Mouse (Mus musculus) CH12.LX (cell line): Measurements from ENCODE around the gene Neurog1. TPM values are rescaled to one million over a fixed set of nuclear protein-coding genes. Genes with fewer than 3 reads are reported as not detected.

Experiments
- DNase-seq: peaks from one replicate; pipeline ENCODE4 v3.0.0-alpha.2; 2013; ENCODE audit errors: extremely low read depth
- H3K27ac ChIP-seq: 2 replicates; pipeline ENCODE4 v1.5.1; 2012; ENCODE audit warnings: low read depth, mild to moderate bottlenecking, control low read depth, moderate library complexity; ENCODE audit not compliant: insufficient read depth
- H3K27me3 ChIP-seq: replicated peaks from 2 replicates; pipeline ENCODE3; 2012; ENCODE audit warnings: inconsistent platforms
- H3K36me3 ChIP-seq, 2 experiments: replicated peaks in 1 of 2; 2 replicates each; pipeline versions ENCODE3 to v1.6.1; 2012; ENCODE audit warnings: inconsistent platforms in 1 of 2, low read length in 1 of 2, mild to moderate bottlenecking in 1 of 2, mixed read lengths in 1 of 2, moderate library complexity in 1 of 2; ENCODE audit not compliant: control insufficient read depth in 1 of 2, insufficient read depth in 1 of 2
- H3K4me1 ChIP-seq, 2 experiments: 2 replicates each; pipeline ENCODE4 v1.6.1; 2012; ENCODE audit warnings: inconsistent platforms in 1 of 2, moderate library complexity in 1 of 2; ENCODE audit not compliant: insufficient read depth in 2 of 2, control insufficient read depth in 1 of 2
- H3K4me2 ChIP-seq: 2 replicates; pipeline ENCODE4 v1.6.1; 2012; ENCODE audit warnings: low read depth, mild to moderate bottlenecking, control low read depth; ENCODE audit not compliant: poor library complexity, insufficient read depth, severe bottlenecking
- H3K4me3 ChIP-seq, 3 experiments: fragments of 150-350 bp in 1 of 3; sonication (generic) in 1 of 3; replicated peaks in 1 of 3; 2 replicates each; pipeline versions ENCODE3 to v1.5.1; 2011 to 2012; ENCODE audit warnings: low read depth in 2 of 3, low read length in 2 of 3, mild to moderate bottlenecking in 2 of 3, moderate library complexity in 2 of 3, control low read depth in 1 of 3, improper control_type of control experiment in 1 of 3, inconsistent platforms in 1 of 3, mixed read lengths in 1 of 3; ENCODE audit not compliant: poor library complexity in 1 of 3
- H3K79me2 ChIP-seq: replicated peaks from 2 replicates; pipeline ENCODE4 v1.6.1; 2012; ENCODE audit warnings: mild to moderate bottlenecking, moderate library complexity; ENCODE audit not compliant: control insufficient read depth, poor library complexity, insufficient read depth, severe bottlenecking; ENCODE audit errors: extremely low read depth
- H3K9ac ChIP-seq: 2 replicates; pipeline ENCODE4 v1.6.1; 2012; ENCODE audit warnings: low read depth, mild to moderate bottlenecking, control low read depth, moderate library complexity; ENCODE audit not compliant: insufficient read depth
- H3K9me3 ChIP-seq: replicated peaks from 2 replicates; pipeline ENCODE3; 2012; ENCODE audit warnings: low read length, inconsistent platforms, mixed read lengths
- BHLHE40 ChIP-seq: IDR thresholded peaks from 2 replicates; pipeline ENCODE4 v1.6.1; 2011; ENCODE audit warnings: mild to moderate bottlenecking, low read depth, low read length, improper control_type of control experiment
- CHD1 ChIP-seq: IDR thresholded peaks from 2 replicates; pipeline ENCODE4 v1.6.1; 2012; ENCODE audit warnings: low read depth, low read length, improper control_type of control experiment, inconsistent platforms
- CHD2 ChIP-seq: IDR thresholded peaks from 2 replicates; pipeline ENCODE4 v1.6.1; 2011; ENCODE audit warnings: low read length, improper control_type of control experiment
- CTCF ChIP-seq, 2 experiments: IDR thresholded peaks in 1 of 2; conservative IDR thresholded peaks in 1 of 2; 2 replicates each; pipeline ENCODE4 v1.5.1; 2011 to 2012; ENCODE audit warnings: low read depth in 2 of 2, low read length in 2 of 2, improper control_type of control experiment in 1 of 2, inconsistent platforms in 1 of 2, mild to moderate bottlenecking in 1 of 2, moderate library complexity in 1 of 2
- E2F4 ChIP-seq: IDR thresholded peaks from 2 replicates; pipeline ENCODE4 v1.6.1; 2011; ENCODE audit warnings: low read depth, low read length, improper control_type of control experiment; ENCODE audit not compliant: insufficient replicate concordance
- EP300 ChIP-seq: IDR thresholded peaks from 2 replicates; pipeline ENCODE4 v1.6.1; 2011; ENCODE audit warnings: low read length, improper control_type of control experiment
- HCFC1 ChIP-seq: IDR thresholded peaks from 2 replicates; pipeline ENCODE4 v1.6.1; 2012; ENCODE audit warnings: low read depth, mild to moderate bottlenecking, inconsistent platforms, low read length, improper control_type of control experiment
- IRF4 ChIP-seq: IDR thresholded peaks from 2 replicates; pipeline ENCODE4 v1.6.1; 2014; ENCODE audit warnings: low read depth, mild to moderate bottlenecking, inconsistent platforms, low read length, improper control_type of control experiment
- JUN ChIP-seq: IDR thresholded peaks from 2 replicates; pipeline ENCODE4 v1.6.1; 2011; ENCODE audit warnings: low read depth, mild to moderate bottlenecking, low read length, improper control_type of control experiment, moderate library complexity; ENCODE audit not compliant: insufficient read depth
- JUND ChIP-seq: conservative IDR thresholded peaks from 2 replicates; pipeline ENCODE4 v1.6.1; 2011; ENCODE audit warnings: low read depth, low read length, improper control_type of control experiment
- KAT2A ChIP-seq: IDR thresholded peaks from 2 replicates; pipeline ENCODE4 v1.6.1; 2012; ENCODE audit warnings: low read length, improper control_type of control experiment, inconsistent platforms; ENCODE audit not compliant: insufficient replicate concordance
- MAFK ChIP-seq: IDR thresholded peaks from 2 replicates; pipeline ENCODE4 v1.6.1; 2011; ENCODE audit warnings: low read length, improper control_type of control experiment; ENCODE audit not compliant: insufficient replicate concordance
- MAZ ChIP-seq: IDR thresholded peaks from 2 replicates; pipeline ENCODE4 v1.6.1; 2012; ENCODE audit warnings: low read depth, mild to moderate bottlenecking, inconsistent platforms, low read length, improper control_type of control experiment, moderate library complexity
- NELFE ChIP-seq: IDR thresholded peaks from 2 replicates; pipeline ENCODE4 v1.6.1; 2011; ENCODE audit warnings: low read depth, low read length, improper control_type of control experiment
- NRF1 ChIP-seq: IDR thresholded peaks from 2 replicates; pipeline ENCODE4 v1.6.1; 2014; ENCODE audit warnings: low read depth, mild to moderate bottlenecking, inconsistent platforms, low read length, improper control_type of control experiment, moderate library complexity
- PAX5 ChIP-seq: IDR thresholded peaks from 2 replicates; pipeline ENCODE4 v1.6.1; 2012; ENCODE audit warnings: low read length, inconsistent platforms, mixed read lengths
- POLR2AphosphoS2 ChIP-seq: IDR thresholded peaks from 2 replicates; pipeline ENCODE4 v1.6.1; 2011; ENCODE audit warnings: low read depth, low read length, improper control_type of control experiment
- RCOR1 ChIP-seq: conservative IDR thresholded peaks from 2 replicates; pipeline ENCODE4 v1.6.1; 2012; ENCODE audit warnings: low read depth, mild to moderate bottlenecking, inconsistent platforms, low read length, improper control_type of control experiment
- SIN3A ChIP-seq: IDR thresholded peaks from 2 replicates; pipeline ENCODE4 v1.6.1; 2012; ENCODE audit warnings: low read length, improper control_type of control experiment, inconsistent platforms
- USF1 ChIP-seq: IDR thresholded peaks from 2 replicates; pipeline ENCODE4 v1.6.1; 2014; ENCODE audit warnings: low read depth, mild to moderate bottlenecking, inconsistent platforms, low read length, improper control_type of control experiment
- USF2 ChIP-seq: conservative IDR thresholded peaks from 2 replicates; pipeline ENCODE4 v1.6.1; 2011; ENCODE audit warnings: low read depth, low read length, improper control_type of control experiment
- ZC3H11A ChIP-seq: IDR thresholded peaks from 2 replicates; pipeline ENCODE4 v1.6.1; 2012; ENCODE audit warnings: low read depth, mild to moderate bottlenecking, inconsistent platforms, low read length, improper control_type of control experiment
- ZKSCAN1 ChIP-seq: IDR thresholded peaks from 2 replicates; pipeline ENCODE4 v1.6.1; 2012; ENCODE audit warnings: low read depth, inconsistent platforms, low read length, improper control_type of control experiment, borderline replicate concordance
- dilution Hi-C: fragments of 300-500 bp; cut with MboI; formaldehyde crosslinking; loops from 2 replicates; pipeline ENCODE4 v1.14.3; 2020; ENCODE audit warnings: low sequenced_read_pairs; ENCODE audit not compliant: extremely low pct_unique_long_range_greater_than_20kb, extremely low pct_ligation_motif_present
- in situ Hi-C: fragments of 300-500 bp; cut with MboI; formaldehyde crosslinking; loops from 3 replicates; pipeline ENCODE4 v1.14.3; 2019; ENCODE audit warnings: low sequenced_read_pairs, low pct_ligation_motif_present, low pct_unique_long_range_greater_than_20kb, mixed read lengths
- polyA plus RNA-seq: library from polyadenylated mRNA; unstranded; fragments of >175 nt; gene quantifications from 2 replicates; pipeline ENCODE4 v1.2.1, GENCODE M21; 2012; ENCODE audit warnings: low read depth; ENCODE audit not compliant: insufficient read length
- total RNA-seq, 2 experiments: library from RNA; depleted of rRNA; stranded (reverse); fragments of 300-350 nt in 1 of 2; fragments of >200 nt in 1 of 2; gene quantifications; 2 replicates each; pipeline ENCODE4 v1.2.3; 2012 to 2014

The Neurog1 gene
- total and polyA plus RNA-seq, 3 experiments = not detected

DNA sequence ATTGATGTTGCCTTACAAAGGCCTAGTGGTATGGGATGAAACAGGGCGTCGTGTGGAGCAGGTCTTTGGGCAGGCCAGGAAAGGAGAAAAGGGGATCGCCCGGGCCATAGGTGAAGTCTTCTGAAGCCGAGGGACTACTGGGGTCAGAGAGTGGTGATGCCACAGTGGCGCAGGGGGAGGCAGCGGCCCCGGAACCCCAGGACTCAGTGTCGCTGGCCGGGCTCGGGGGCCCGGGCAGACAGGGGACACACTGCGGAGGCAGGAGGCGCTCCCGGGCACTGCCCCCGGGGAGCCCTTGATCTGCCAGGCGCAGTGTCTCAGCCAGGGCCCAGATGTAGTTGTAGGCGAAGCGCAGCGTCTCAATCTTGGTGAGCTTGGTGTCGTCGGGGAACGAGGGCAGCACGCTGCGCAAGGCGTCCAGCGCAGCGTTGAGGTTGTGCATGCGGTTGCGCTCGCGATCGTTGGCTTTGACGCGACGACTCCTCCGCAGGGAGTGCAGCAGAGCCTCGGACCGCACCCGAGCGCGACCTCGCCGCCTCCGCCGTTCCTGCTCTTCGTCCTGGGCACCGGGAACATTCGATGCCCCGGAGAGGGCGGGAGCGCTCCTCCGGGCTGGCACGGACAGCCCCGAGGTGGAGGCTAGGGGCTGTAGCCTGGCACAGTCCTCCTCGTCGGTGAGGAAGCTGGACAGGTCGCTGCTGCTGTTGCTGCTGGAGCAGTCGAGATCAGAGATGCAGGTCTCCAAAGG lies 613 bp downstream of the Neurog1 start:
- DNase-seq = no peak
- no peak overlapping the region for H3K27ac ChIP-seq
- TF ChIP-seq JUND = no peak
- TF ChIP-seq ZKSCAN1 = no peak
- TF ChIP-seq CHD2 = no peak
- TF ChIP-seq NELFE = no peak
- TF ChIP-seq E2F4 = no peak
- TF ChIP-seq JUN = no peak
- no peak for TF ChIP-seq BHLHE40
- TF ChIP-seq USF1 = no peak
- TF ChIP-seq IRF4 = no peak
- H3K4me1 ChIP-seq = peaks cover 9 to 10% of the 10 kb centered on the region in 2 experiments
- peaks cover 94% of the 10 kb centered on the region for H3K27me3 ChIP-seq
- no peak overlapping the region for H3K9ac ChIP-seq
- no peaks in the 10 kb centered on the region for H3K79me2 ChIP-seq
- H3K36me3 ChIP-seq = no peaks in the 10 kb centered on the region
- in situ Hi-C loops = loop anchor here (5.0 kb wide), 1 partner anchor 49 kb away; no protein-coding TSS in a partner anchor
- peaks cover 6% of the 10 kb centered on the region for H3K9me3 ChIP-seq
- dilution Hi-C loops = no loop called here
- H3K4me2 ChIP-seq = no peak overlapping the region
- peak overlapping the region in 1 of 3 experiments; percentile 47 for H3K4me3 ChIP-seq

DNA sequence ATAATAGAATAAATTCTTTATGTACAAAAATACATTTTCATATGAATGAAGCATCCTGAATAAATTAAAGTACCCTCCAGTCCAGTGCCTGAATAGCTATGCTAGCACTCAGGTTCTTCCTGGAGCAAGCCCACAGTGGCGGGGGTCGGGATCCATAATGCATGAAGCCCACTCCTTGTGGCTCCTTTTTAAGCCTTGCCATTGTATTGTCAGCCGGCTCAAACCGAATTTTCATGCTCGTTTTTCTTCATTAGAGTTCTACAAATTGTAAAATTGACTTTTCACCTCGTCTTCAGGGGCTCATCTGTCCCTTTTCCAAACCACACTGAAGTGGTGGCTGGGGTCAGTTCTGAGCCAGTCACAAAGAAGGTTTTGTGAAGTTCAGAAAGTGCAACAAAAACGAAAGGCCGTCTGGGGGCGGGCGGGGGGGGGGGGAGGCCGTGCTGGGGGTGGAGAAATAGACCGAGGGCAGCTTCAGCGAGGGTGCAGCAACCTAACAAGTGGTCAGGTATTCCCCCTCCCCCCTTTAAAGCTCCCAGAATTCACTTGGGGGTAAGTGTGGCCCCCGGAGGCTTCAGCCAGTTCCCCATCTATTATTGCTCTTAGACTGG lies 1.3 kb downstream of the Neurog1 start:
- Histone ChIP-seq H3K27me3 (peaks cover 96% of the 10 kb centered on the region), H3K36me3 (no peaks in the 10 kb centered on the region)

More for the DNA sequence above, 1.3 kb downstream of the Neurog1 start:
- H3K9me3 ChIP-seq = peaks cover 6% of the 10 kb centered on the region
- H3K79me2 ChIP-seq = no peaks in the 10 kb centered on the region
- TF ChIP-seq MAZ = no peak
- TF ChIP-seq EP300 = no peak
- no peak for TF ChIP-seq ZC3H11A
- no peak for TF ChIP-seq USF2
- no peak for TF ChIP-seq KAT2A
- no peak for TF ChIP-seq E2F4
- TF ChIP-seq MAFK = no peak
- TF ChIP-seq POLR2AphosphoS2 = no peak
- TF ChIP-seq JUND = no peak
- no peak for TF ChIP-seq HCFC1
- no peak for TF ChIP-seq PAX5
- no peak for TF ChIP-seq RCOR1
- TF ChIP-seq CTCF (conservative IDR thresholded peaks at IDR 0.05 in 1 of 2, IDR thresholded peaks at IDR 0.05 in 1 of 2; ENCODE audit: low read depth in 2 of 2, low read length in 2 of 2) = no peak
- TF ChIP-seq NRF1 = no peak
- TF ChIP-seq NELFE = no peak
- TF ChIP-seq IRF4 = no peak
- no peak for TF ChIP-seq CHD1
- no peak for TF ChIP-seq ZKSCAN1
- no peak for TF ChIP-seq SIN3A
- TF ChIP-seq JUN = no peak
- peaks cover 9 to 10% of the 10 kb centered on the region in 2 experiments for H3K4me1 ChIP-seq
- peak overlapping the region; percentile 39; the same call in 1 of the 2 replicates for H3K4me2 ChIP-seq
- in situ Hi-C loops (loop anchor here (5.0 kb wide), 1 partner anchor 48 kb away; no protein-coding TSS in a partner anchor), dilution Hi-C loops (no loop called here)
- no peak overlapping the region for H3K9ac ChIP-seq
- no peak overlapping the region for H3K27ac ChIP-seq
- DNase-seq = no peak
- no peak overlapping the region for H3K4me3 ChIP-seq
